Comparison of ENCODE assay signal across 15 mouse cellular contexts in the genomic region with DNA sequence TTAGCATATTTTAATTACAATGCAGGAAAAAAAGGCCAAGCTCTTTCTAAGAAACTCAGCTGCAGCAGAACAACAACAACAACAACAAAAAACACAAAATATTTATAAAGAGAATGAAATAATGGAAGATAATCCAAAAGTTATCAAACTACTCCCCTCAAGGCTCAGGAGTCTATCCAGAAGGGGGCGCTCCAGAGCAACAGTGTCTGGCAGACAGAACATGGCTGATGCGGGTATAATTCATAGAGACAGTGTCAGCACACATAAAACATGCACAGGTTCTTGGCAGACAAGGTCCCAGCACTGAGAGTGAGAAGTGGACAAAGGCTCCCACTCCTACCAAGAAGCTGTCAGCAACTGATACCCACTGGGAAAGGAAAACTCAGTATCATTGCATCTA.
DNase-seq lines count a peak whose midpoint lies in the region; ATAC-seq and TF ChIP-seq lines count a peak whose summit lies in the region.
"Had no signal": no experiment of that assay in that cellular context is flagged by ENCODE, and none has a peak within 500 bp of the region (broad histone marks: within the 10 kb centered on the region; RNA-seq: fewer than 3 reads in every experiment).

No protein-coding gene starts in this region.

- peak; percentile 24; the same call in 1 of the 2 replicates for TF ChIP-seq CTCF in stomach, postnatal 0 days (IDR thresholded peaks at IDR 0.05; ENCODE audit: low read depth)

- no peak for ATAC-seq in stomach, postnatal 0 days (ENCODE audit: low FRiP score, low TSS enrichment)
- no peak for ATAC-seq in granulocyte monocyte progenitor cell, adult 5-6 weeks (replicated peaks; ENCODE audit: poor library complexity, severe bottlenecking)
- ATAC-seq: midbrain, embryonic 15.5 days had no signal

- peak; percentile 16 for DNase-seq in adrenal gland, postnatal 14 days
- no peak for DNase-seq in adrenal gland, adult 8-10 months
- peak; percentile 10 for DNase-seq in kidney, postnatal 10 days
- no peak for DNase-seq in kidney, adult 11 months
- DNase-seq in right cerebral cortex, postnatal 4 days = peak; percentile 16
- no peak for DNase-seq in right cerebral cortex, adult 18-20 months
- no peak for DNase-seq in stomach, postnatal 0 days (ENCODE audit: low spot score)
- DNase-seq: cerebellum, adult 18-20 months; kidney, adult 2 months; layer of hippocampus, postnatal 36 days; lung, adult 2 months; thymus, postnatal 25 days had no signal

- WGBS in stomach, postnatal 0 days = 51% methylated on average over 2 of the region's 2 CpGs

- no peak overlapping the region for H3K4me2 ChIP-seq in stomach, postnatal 0 days (replicated peaks; ENCODE audit: low read depth)
- H3K4me2 ChIP-seq: heart, embryonic 15.5 days; midbrain, embryonic 15.5 days had no signal

- no peaks in the 10 kb centered on the region for H3K9me3 ChIP-seq in stomach, postnatal 0 days (ENCODE audit: control insufficient read depth, low read length)
- H3K9me3 ChIP-seq: heart, embryonic 15.5 days; midbrain, embryonic 15.5 days had no signal

- no peaks in the 10 kb centered on the region for H3K36me3 ChIP-seq in stomach, postnatal 0 days (ENCODE audit: control insufficient read depth, insufficient read depth, low read length)
- H3K36me3 ChIP-seq: heart, embryonic 15.5 days; midbrain, embryonic 15.5 days had no signal

- H3K9ac ChIP-seq in stomach, postnatal 0 days (ENCODE audit: low read length) = no peak overlapping the region
- H3K9ac ChIP-seq: heart, embryonic 15.5 days; midbrain, embryonic 15.5 days had no signal

- no peak overlapping the region for H3K27ac ChIP-seq in stomach, postnatal 0 days (replicated peaks)
- H3K27ac ChIP-seq: heart, embryonic 15.5 days; midbrain, embryonic 15.5 days had no signal

- H3K4me3 ChIP-seq in stomach, postnatal 0 days (ENCODE audit: low read depth, low read length) = no peak overlapping the region
- H3K4me3 ChIP-seq: heart, embryonic 15.5 days; midbrain, embryonic 15.5 days had no signal

- TF ChIP-seq EP300 in stomach, postnatal 0 days (optimal IDR thresholded peaks at IDR 0.05) = no peak

- H3K4me1 ChIP-seq in stomach, postnatal 0 days (replicated peaks; ENCODE audit: control insufficient read depth, insufficient read depth) = no peaks in the 10 kb centered on the region
- H3K4me1 ChIP-seq: heart, embryonic 15.5 days had no signal

- H3K27me3 ChIP-seq in stomach, postnatal 0 days (ENCODE audit: control insufficient read depth, insufficient read depth, low read length) = no peaks in the 10 kb centered on the region
- H3K27me3 ChIP-seq: heart, embryonic 15.5 days; midbrain, embryonic 15.5 days had no signal

Comparison
In these comparisons a context has a peak if more than half of its experiments do, and no peak if none do; other contexts are left out.
1. DNase-seq: peak in adrenal gland, postnatal 14 days (single experiment), kidney, postnatal 10 days (single experiment) and right cerebral cortex, postnatal 4 days (single experiment); none in adrenal gland, adult 8-10 months (single experiment), kidney, adult 11 months (single experiment), right cerebral cortex, adult 18-20 months (single experiment) and stomach, postnatal 0 days (single experiment).